In the genomic region with DNA sequence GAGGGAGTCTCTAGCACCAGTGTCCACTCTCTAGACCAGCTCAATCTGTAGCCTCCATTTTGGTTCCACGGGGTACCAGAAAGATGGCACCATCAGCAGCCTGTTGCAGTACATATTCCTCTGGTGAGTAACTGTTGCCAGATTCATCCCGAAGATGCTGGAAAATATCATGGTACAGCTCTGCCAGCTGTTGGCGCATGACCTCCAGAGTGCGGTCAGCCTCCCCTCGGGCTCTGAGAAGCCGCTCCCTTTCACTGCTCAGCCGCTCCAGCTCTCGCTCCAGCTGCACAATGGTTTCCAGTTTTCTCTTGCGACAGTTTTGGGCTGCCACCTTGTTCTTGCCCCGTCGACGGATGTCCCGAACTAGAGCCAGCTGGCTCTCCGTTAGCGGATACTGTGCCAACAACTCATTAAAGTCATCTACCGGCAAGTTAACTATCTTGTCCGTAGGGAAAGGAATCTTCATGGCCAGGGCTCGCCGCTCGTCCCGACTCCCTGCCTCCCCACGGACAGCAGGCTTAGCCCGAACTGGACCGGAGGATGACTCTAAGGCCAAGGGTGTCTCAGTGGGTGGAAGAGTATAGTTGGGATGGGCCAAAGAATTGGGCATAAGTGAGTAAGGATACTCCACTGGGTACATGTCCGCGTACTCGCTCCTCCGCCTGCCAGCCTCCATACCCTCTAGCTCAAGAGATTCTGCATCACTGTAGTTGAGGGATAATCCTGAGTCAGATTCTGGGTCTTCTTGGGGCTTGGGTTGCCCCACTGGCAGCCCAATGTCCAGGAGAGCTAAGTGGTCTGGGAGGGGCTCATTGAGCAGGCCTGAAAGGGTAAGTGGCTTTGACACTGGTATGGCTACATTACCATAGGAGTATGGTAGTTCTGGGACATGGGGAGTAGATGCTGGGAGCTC, we compare ENCODE assay signal across 8 mouse cellular contexts. TPM values are rescaled to one million over a fixed set of nuclear protein-coding genes. Genes with fewer than 3 reads are reported as not detected.
DNase-seq lines count a peak whose midpoint lies in the region; ATAC-seq and TF ChIP-seq lines count a peak whose summit lies in the region.

No protein-coding gene starts in this region.

- H3K79me2 ChIP-seq in myocyte (ENCODE audit: control insufficient read depth, insufficient read depth): peaks cover 15% of the 10 kb centered on the region

- H3K4me3 ChIP-seq in midbrain, embryonic 11.5 days (ENCODE audit: low read depth, low read length): no peak overlapping the region
- H3K4me3 ChIP-seq in midbrain, embryonic 14.5 days (replicated peaks; ENCODE audit: low read depth, low read length): no peak overlapping the region
- no peak overlapping the region for H3K4me3 ChIP-seq in hindbrain, embryonic 16.5 days (ENCODE audit: low read length)
- H3K4me3 ChIP-seq in myocyte: no peak overlapping the region

- no peak overlapping the region for H3K9ac ChIP-seq in midbrain, embryonic 11.5 days (ENCODE audit: low read length)
- no peak overlapping the region for H3K9ac ChIP-seq in midbrain, embryonic 14.5 days (replicated peaks; ENCODE audit: low read length)
- H3K9ac ChIP-seq in hindbrain, embryonic 16.5 days (ENCODE audit: low read depth, low read length): no peak overlapping the region

- no peak overlapping the region for H3K4me2 ChIP-seq in midbrain, embryonic 11.5 days
- no peak overlapping the region for H3K4me2 ChIP-seq in midbrain, embryonic 14.5 days (ENCODE audit: low read length)
- no peak overlapping the region for H3K4me2 ChIP-seq in hindbrain, embryonic 16.5 days (ENCODE audit: low read length)
- H3K4me2 ChIP-seq in myocyte (ENCODE audit: low read depth): no peak overlapping the region

- no peaks in the 10 kb centered on the region for H3K9me3 ChIP-seq in midbrain, embryonic 11.5 days (ENCODE audit: control insufficient read depth, low read length)
- H3K9me3 ChIP-seq in midbrain, embryonic 14.5 days (ENCODE audit: control insufficient read depth, low read length): no peaks in the 10 kb centered on the region
- H3K9me3 ChIP-seq in hindbrain, embryonic 16.5 days (ENCODE audit: control insufficient read depth, low read length): no peaks in the 10 kb centered on the region

- peak; percentile 37 for DNase-seq in embryo, embryonic 10 days (ENCODE audit: low spot score)
- DNase-seq in embryo, embryonic 9.5 days (ENCODE audit: extremely low spot score): no peak
- DNase-seq in midbrain, embryonic 11.5 days (ENCODE audit: low spot score, missing footprints): peak; percentile 91
- DNase-seq in midbrain, embryonic 14.5 days: no peak
- DNase-seq in natural killer cell, adult 2 months (ENCODE audit: low spot score in 2 of 2): no peak

- peak; percentile 13 for TF ChIP-seq POLR2A in myocyte (IDR thresholded peaks at IDR 0.05; ENCODE audit: insufficient read length, low read depth)

- H3ac ChIP-seq in myocyte (ENCODE audit: control insufficient read depth, insufficient read length): no peak overlapping the region

- WGBS in midbrain, embryonic 11.5 days: 87% methylated on average over 28 of the region's 28 CpGs
- WGBS in midbrain, embryonic 14.5 days: 88% methylated on average over 28 of the region's 28 CpGs
- WGBS in hindbrain, embryonic 16.5 days: 75% methylated on average over 28 of the region's 28 CpGs

- H3K27me3 ChIP-seq in midbrain, embryonic 11.5 days (ENCODE audit: control insufficient read depth, insufficient read depth, low read length): no peaks in the 10 kb centered on the region
- no peaks in the 10 kb centered on the region for H3K27me3 ChIP-seq in midbrain, embryonic 14.5 days (ENCODE audit: control insufficient read depth, insufficient read depth, low read length)
- no peaks in the 10 kb centered on the region for H3K27me3 ChIP-seq in hindbrain, embryonic 16.5 days (replicated peaks; ENCODE audit: control insufficient read depth, insufficient read depth, low read length)
- no peaks in the 10 kb centered on the region for H3K27me3 ChIP-seq in myocyte (ENCODE audit: control insufficient read depth, insufficient read depth, insufficient read length)

- H3K27ac ChIP-seq in midbrain, embryonic 11.5 days (ENCODE audit: low read depth, low read length): no peak overlapping the region
- H3K27ac ChIP-seq in midbrain, embryonic 14.5 days (replicated peaks; ENCODE audit: low read depth, low read length): no peak overlapping the region
- no peak overlapping the region for H3K27ac ChIP-seq in hindbrain, embryonic 16.5 days (ENCODE audit: low read depth, low read length)

- peaks cover 25% of the 10 kb centered on the region for H3K36me3 ChIP-seq in midbrain, embryonic 11.5 days (ENCODE audit: control insufficient read depth, insufficient read depth, low read length)
- peaks cover 52% of the 10 kb centered on the region for H3K36me3 ChIP-seq in midbrain, embryonic 14.5 days (ENCODE audit: control insufficient read depth, insufficient read depth, low read length)
- H3K36me3 ChIP-seq in hindbrain, embryonic 16.5 days (ENCODE audit: control insufficient read depth, insufficient read depth, low read length): peaks cover 35% of the 10 kb centered on the region
- H3K36me3 ChIP-seq in myocyte (ENCODE audit: control insufficient read depth, insufficient read depth): peaks cover 42% of the 10 kb centered on the region

- ATAC-seq in midbrain, embryonic 11.5 days (ENCODE audit: low FRiP score): 0 out of 2 replicates have a peak, but pooled peaks have one; percentile 22
- ATAC-seq in midbrain, embryonic 14.5 days (ENCODE audit: low FRiP score, low TSS enrichment): no peak; the same call in 1 of the 2 replicates
- ATAC-seq in hindbrain, embryonic 16.5 days: peak; percentile 44
- no peak for ATAC-seq in megakaryocyte progenitor cell, adult 5-6 weeks (replicated peaks; ENCODE audit: poor library complexity)

- peaks cover 5% of the 10 kb centered on the region; the same call in 1 of the 2 replicates for H3K4me1 ChIP-seq in midbrain, embryonic 11.5 days (ENCODE audit: control insufficient read depth, insufficient read depth, low read length)
- H3K4me1 ChIP-seq in midbrain, embryonic 14.5 days (ENCODE audit: control insufficient read depth, insufficient read depth, low read length): peaks cover 3% of the 10 kb centered on the region
- peaks cover 2% of the 10 kb centered on the region for H3K4me1 ChIP-seq in hindbrain, embryonic 16.5 days (ENCODE audit: control insufficient read depth, insufficient read depth, low read depth, low read length)

TF ChIP-seq in myocyte, 11 proteins besides CTCF, POLR2A, EP300 and RAD21:
- TF ChIP-seq TCF12 (IDR thresholded peaks at IDR 0.05; ENCODE audit: insufficient read depth, poor library complexity, severe bottlenecking): no peak
- no peak for TF ChIP-seq TCF3 (IDR thresholded peaks at IDR 0.05; ENCODE audit: insufficient read length, low read depth)
- TF ChIP-seq SRF (IDR thresholded peaks at IDR 0.05; ENCODE audit: control insufficient read depth, insufficient read length, low read depth): no peak
- TF ChIP-seq MYOD1 (IDR thresholded peaks at IDR 0.05; ENCODE audit: control insufficient read depth in 1 of 3, insufficient read length in 2 of 3, low read depth in 2 of 3): peak in 2 of 3 experiments; percentile 27 to 37
- no peak for TF ChIP-seq E2F4 (IDR thresholded peaks at IDR 0.05; ENCODE audit: insufficient read depth)
- no peak for TF ChIP-seq CEBPB (IDR thresholded peaks at IDR 0.05; ENCODE audit: insufficient read depth, poor library complexity, severe bottlenecking)
- TF ChIP-seq MAX (IDR thresholded peaks at IDR 0.05; ENCODE audit: low read depth): no peak
- no peak for TF ChIP-seq REST (IDR thresholded peaks at IDR 0.05; ENCODE audit: insufficient read depth, insufficient read length)
- peak; percentile 33 for TF ChIP-seq POLR2AphosphoS2 (IDR thresholded peaks at IDR 0.05; ENCODE audit: insufficient read length, low read depth)

RNA-seq across cellular contexts. Expression of gene Hnrnpa1, which starts 8.4 kb away (rescaled TPM):
- 1,348 and 1,391 TPM in 2 replicates for polyA plus RNA-seq in midbrain, embryonic 11.5 days (2014; fragmentation: Nextera tagmentation; extraction: Ambion mirVana)
- polyA plus RNA-seq in midbrain, embryonic 14.5 days (2014; fragmentation: Nextera tagmentation; extraction: Ambion mirVana): 764 and 768 TPM in 2 replicates
- polyA plus RNA-seq in hindbrain, embryonic 16.5 days (2015; fragmentation: Nextera tagmentation; extraction: Ambion mirVana): 483 and 550 TPM in 2 replicates
- 285 TPM for polyA plus RNA-seq in myocyte (2012; fragmentation: generic; extraction: Trizol)
- 700 and 701 TPM in 2 replicates for total RNA-seq in megakaryocyte progenitor cell, adult 5-6 weeks (2015)
- 1,324 and 1,596 TPM in 2 replicates for total RNA-seq in megakaryocyte progenitor cell, adult 5-6 weeks (2017)

RNA-seq across cellular contexts. Expression of gene Cbx5, which starts 9.0 kb away (rescaled TPM):
- 206 and 218 TPM in 2 replicates for polyA plus RNA-seq in midbrain, embryonic 11.5 days (2014; fragmentation: Nextera tagmentation; extraction: Ambion mirVana)
- 159 and 177 TPM in 2 replicates for polyA plus RNA-seq in midbrain, embryonic 14.5 days (2014; fragmentation: Nextera tagmentation; extraction: Ambion mirVana)
- polyA plus RNA-seq in hindbrain, embryonic 16.5 days (2015; fragmentation: Nextera tagmentation; extraction: Ambion mirVana): 120 and 124 TPM in 2 replicates
- polyA plus RNA-seq in myocyte (2012; fragmentation: generic; extraction: Trizol): 54.8 TPM
- total RNA-seq in megakaryocyte progenitor cell, adult 5-6 weeks (2015): 112 and 119 TPM in 2 replicates
- 194 and 261 TPM in 2 replicates for total RNA-seq in megakaryocyte progenitor cell, adult 5-6 weeks (2017)

RNA-seq across cellular contexts. Expression of gene Nfe2, which starts 9.5 kb away (rescaled TPM):
- polyA plus RNA-seq in midbrain, embryonic 11.5 days (2014; fragmentation: Nextera tagmentation; extraction: Ambion mirVana): 6.8 and 6.9 TPM in 2 replicates
- 0.49 and 0.62 TPM in 2 replicates for polyA plus RNA-seq in midbrain, embryonic 14.5 days (2014; fragmentation: Nextera tagmentation; extraction: Ambion mirVana)
- polyA plus RNA-seq in hindbrain, embryonic 16.5 days (2015; fragmentation: Nextera tagmentation; extraction: Ambion mirVana): 0.65 and 0.69 TPM in 2 replicates
- 0.42 TPM for polyA plus RNA-seq in myocyte (2012; fragmentation: generic; extraction: Trizol)
- total RNA-seq in megakaryocyte progenitor cell, adult 5-6 weeks (2015): 115 and 140 TPM in 2 replicates
- total RNA-seq in megakaryocyte progenitor cell, adult 5-6 weeks (2017): 126 and 148 TPM in 2 replicates

RNA-seq across cellular contexts. Expression of gene Copz1, which starts 23.9 kb away (rescaled TPM):
- polyA plus RNA-seq in midbrain, embryonic 11.5 days (2014; fragmentation: Nextera tagmentation; extraction: Ambion mirVana): 286 and 307 TPM in 2 replicates
- polyA plus RNA-seq in midbrain, embryonic 14.5 days (2014; fragmentation: Nextera tagmentation; extraction: Ambion mirVana): 197 and 231 TPM in 2 replicates
- polyA plus RNA-seq in hindbrain, embryonic 16.5 days (2015; fragmentation: Nextera tagmentation; extraction: Ambion mirVana): 207 and 209 TPM in 2 replicates
- 172 TPM for polyA plus RNA-seq in myocyte (2012; fragmentation: generic; extraction: Trizol)
- 245 and 256 TPM in 2 replicates for total RNA-seq in megakaryocyte progenitor cell, adult 5-6 weeks (2015)
- 75.9 and 91.4 TPM in 2 replicates for total RNA-seq in megakaryocyte progenitor cell, adult 5-6 weeks (2017)

Comparison
In these comparisons a context has a peak if more than half of its experiments do, and no peak if none do; other contexts are left out.
1. DNase-seq: peak in embryo, embryonic 10 days (single experiment) and midbrain, embryonic 11.5 days (single experiment); none in embryo, embryonic 9.5 days (single experiment), midbrain, embryonic 14.5 days (single experiment) and natural killer cell, adult 2 months (0 of 2).
2. ATAC-seq: peak in midbrain, embryonic 11.5 days (single experiment) and hindbrain, embryonic 16.5 days (single experiment); none in midbrain, embryonic 14.5 days (single experiment) and megakaryocyte progenitor cell, adult 5-6 weeks (single experiment).